Mouse (Mus musculus) limb, embryonic 15.5 days (tissue): ENCODE results near the gene Pde1a. TPM values are rescaled to one million over a fixed set of nuclear protein-coding genes. Genes with fewer than 3 reads are reported as not detected.

ENCODE experiments used
- ATAC-seq: fragments of 200-750 bp; cut with Nextera tagmentation; 2 replicates; pipeline ENCODE4 v1.8.0; 2017; ENCODE audit warnings: low read depth, moderate TSS enrichment; ENCODE audit not compliant: insufficient number of reproducible peaks, low FRiP score, low TSS enrichment
- H3K27ac ChIP-seq: fragments of 300-500 bp; sonication (generic); 2 replicates; pipeline ENCODE4 v1.5.1; 2015; ENCODE audit warnings: moderate library complexity, mild to moderate bottlenecking, inconsistent platforms
- H3K27me3 ChIP-seq: fragments of 300-500 bp; sonication (generic); 2 replicates; pipeline ENCODE4 v1.6.1; 2015; ENCODE audit warnings: inconsistent platforms
- H3K36me3 ChIP-seq: fragments of 300-500 bp; sonication (generic); 2 replicates; pipeline ENCODE4 v1.6.1; 2015; ENCODE audit warnings: inconsistent platforms
- H3K4me1 ChIP-seq: fragments of 300-500 bp; sonication (generic); 2 replicates; pipeline ENCODE4 v1.6.1; 2015; ENCODE audit warnings: inconsistent platforms
- H3K4me2 ChIP-seq: fragments of 300-500 bp; sonication (generic); 2 replicates; pipeline ENCODE4 v1.6.1; 2015; ENCODE audit warnings: mild to moderate bottlenecking, inconsistent platforms
- H3K4me3 ChIP-seq: fragments of 300-500 bp; sonication (generic); 2 replicates; pipeline ENCODE4 v1.5.1; 2015; ENCODE audit warnings: mild to moderate bottlenecking, inconsistent platforms
- H3K9ac ChIP-seq: fragments of 300-500 bp; sonication (generic); 2 replicates; pipeline ENCODE4 v1.6.1; 2015; ENCODE audit warnings: inconsistent platforms
- H3K9me3 ChIP-seq: fragments of 300-500 bp; sonication (generic); 2 replicates; pipeline ENCODE4 v1.6.1; 2016; ENCODE audit warnings: inconsistent platforms
- WGBS: fragments of 180-500 bp; shearing (Covaris S2); methylation state at CpG from one replicate; pipeline ENCODE4 v1.1.7; 2015; 5-methylcytosine and 5-hydroxymethylcytosine counted together
- polyA plus RNA-seq: library from polyadenylated mRNA; unstranded; fragments of >200 nt; fragmentation: Nextera tagmentation; extraction: Ambion mirVana; gene quantifications from 2 replicates; pipeline ENCODE4 v1.2.1, GENCODE M21; 2015

The Pde1a gene
- polyA plus RNA-seq, 1 experiment from 2014 or later, result 4.9 TPM

DNA sequence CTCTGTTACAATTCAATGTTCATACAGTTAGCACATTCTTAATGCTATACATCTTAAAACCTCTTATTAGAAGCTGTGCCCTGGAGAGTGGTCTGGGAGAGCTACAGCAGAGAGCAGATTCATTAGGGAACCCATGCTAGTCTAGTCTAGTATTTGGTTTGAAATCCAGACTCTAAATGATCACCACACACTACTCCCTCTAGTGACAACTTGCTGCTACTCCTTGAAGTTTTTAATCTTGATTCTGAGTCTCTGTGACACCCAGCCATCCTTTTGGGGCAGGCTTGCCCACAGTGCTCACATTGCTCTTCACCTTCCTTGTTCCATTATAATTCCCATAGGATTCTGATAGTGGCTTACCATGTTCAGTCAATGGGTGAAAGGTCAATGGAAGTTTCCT lies 206.9 kb downstream of the Pde1a start:
- H3K9me3 ChIP-seq, result no peaks in the 10 kb centered on the region
- no peaks in the 10 kb centered on the region for H3K4me1 ChIP-seq
- H3K4me3 ChIP-seq, result no peak overlapping the region
- no peaks in the 10 kb centered on the region for H3K27me3 ChIP-seq
- H3K9ac ChIP-seq, result no peak overlapping the region
- H3K27ac ChIP-seq, result no peak overlapping the region
- no peak for ATAC-seq
- no peaks in the 10 kb centered on the region for H3K36me3 ChIP-seq
- no peak overlapping the region for H3K4me2 ChIP-seq

DNA sequence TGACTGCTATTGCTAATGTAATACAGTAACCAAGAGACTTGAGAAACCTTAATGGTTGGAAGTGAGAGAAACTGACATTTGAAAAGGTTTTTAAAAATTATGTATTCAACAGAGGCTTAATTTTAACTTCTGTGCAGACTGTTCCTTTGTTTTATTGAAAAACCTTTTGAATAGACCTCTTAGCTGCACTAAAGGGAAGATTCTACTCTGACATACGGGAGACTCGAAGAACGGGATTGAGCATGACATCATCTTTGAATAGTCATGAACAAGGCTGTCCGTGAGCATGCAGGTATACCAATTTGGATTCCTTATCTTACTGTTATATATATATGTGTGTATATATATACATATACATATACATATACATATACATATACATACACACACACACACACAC lies 207.9 kb downstream of the Pde1a start:
- 97% methylated on average over 4 of the region's 4 CpGs for WGBS
- H3K27me3 ChIP-seq, result no peaks in the 10 kb centered on the region
- ATAC-seq, result no peak
- no peaks in the 10 kb centered on the region for H3K36me3 ChIP-seq
- H3K4me3 ChIP-seq, result no peak overlapping the region
- H3K4me1 ChIP-seq, result no peaks in the 10 kb centered on the region
- H3K27ac ChIP-seq, result no peak overlapping the region
- H3K9ac ChIP-seq, result no peak overlapping the region
- no peak overlapping the region for H3K4me2 ChIP-seq
- no peaks in the 10 kb centered on the region for H3K9me3 ChIP-seq

GRCm38 (mm10) chr2:79920438-79920837 lies 208.8 kb downstream of the Pde1a start:
- Histone ChIP-seq H3K9ac (no peak overlapping the region), H3K27me3 (no peaks in the 10 kb centered on the region), H3K4me2 (no peak overlapping the region), H3K4me1 (no peaks in the 10 kb centered on the region), H3K36me3 (no peaks in the 10 kb centered on the region), H3K4me3 (no peak overlapping the region), H3K9me3 (no peaks in the 10 kb centered on the region), H3K27ac (no peak overlapping the region)
- no peak for ATAC-seq
- WGBS, result 28% methylated on average over 4 of the region's 4 CpGs

- Histone ChIP-seq H3K27ac (no peak overlapping the region), H3K27me3 (no peaks in the 10 kb centered on the region), H3K36me3 (no peaks in the 10 kb centered on the region), H3K9ac (no peak overlapping the region), H3K4me2 (no peak overlapping the region), H3K4me3 (no peak overlapping the region), H3K9me3 (no peaks in the 10 kb centered on the region), H3K4me1 (no peaks in the 10 kb centered on the region)
- WGBS, result 81% methylated on average over 2 of the region's 2 CpGs
- no peak for ATAC-seq
Measured at GRCm38 (mm10) chr2:79901841-79902510, 227.3 kb downstream of the Pde1a start.

DNA sequence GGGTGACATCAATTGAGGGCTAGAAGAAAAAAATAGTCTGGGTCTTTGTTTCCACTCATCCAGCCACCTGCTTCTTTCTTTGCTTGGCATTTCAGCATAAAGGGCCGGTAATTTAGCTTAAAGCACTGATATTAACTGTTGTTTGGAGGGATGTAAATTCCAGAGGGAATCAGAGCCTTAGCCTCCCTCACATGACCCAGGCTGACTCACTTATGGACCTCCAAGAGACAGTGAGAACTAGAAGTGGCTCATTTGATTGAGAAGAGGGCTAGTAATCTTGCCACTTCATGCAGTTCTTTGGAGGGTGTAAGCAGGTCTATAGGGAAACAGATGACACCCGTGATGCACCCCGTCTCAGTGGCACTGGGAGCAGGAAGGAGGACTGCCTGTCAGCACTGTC lies 230.7 kb downstream of the Pde1a start:
- Histone ChIP-seq H3K4me1 (no peaks in the 10 kb centered on the region), H3K4me3 (no peak overlapping the region), H3K4me2 (no peak overlapping the region), H3K27ac (no peak overlapping the region), H3K27me3 (no peaks in the 10 kb centered on the region; the same call in 1 of the 2 replicates), H3K9ac (no peak overlapping the region), H3K36me3 (no peaks in the 10 kb centered on the region), H3K9me3 (no peaks in the 10 kb centered on the region)
- 84% methylated on average over 3 of the region's 3 CpGs for WGBS
- ATAC-seq, result no peak

DNA sequence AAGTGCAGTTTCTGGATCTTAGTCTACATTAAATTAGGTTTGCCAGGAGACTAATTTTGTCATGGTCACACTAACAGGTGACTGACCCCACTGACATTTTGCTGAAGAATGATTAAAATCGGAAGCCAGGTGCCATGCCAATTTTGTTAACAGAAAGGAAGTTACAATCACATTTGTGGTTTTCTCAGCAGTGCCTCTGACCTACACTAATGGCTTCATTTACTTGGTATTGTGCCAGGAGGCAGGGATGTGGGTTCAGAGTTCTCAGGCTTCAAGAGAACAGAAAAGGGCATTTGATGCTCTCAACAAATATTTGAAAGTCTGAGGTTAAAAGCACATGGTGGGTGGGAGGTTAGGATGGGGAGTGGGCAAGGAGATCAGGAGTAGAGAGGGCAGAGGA lies 236.4 kb downstream of the Pde1a start:
- Histone ChIP-seq H3K27ac (no peak overlapping the region), H3K27me3 (no peaks in the 10 kb centered on the region; the same call in 1 of the 2 replicates), H3K4me3 (no peak overlapping the region), H3K36me3 (no peaks in the 10 kb centered on the region), H3K9ac (no peak overlapping the region), H3K4me2 (no peak overlapping the region), H3K9me3 (no peaks in the 10 kb centered on the region), H3K4me1 (no peaks in the 10 kb centered on the region)
- ATAC-seq, result no peak
- WGBS, result 68% methylated on average over 1 of the region's 1 CpGs

- Histone ChIP-seq H3K9me3 (no peaks in the 10 kb centered on the region), H3K27ac (no peak overlapping the region), H3K27me3 (no peaks in the 10 kb centered on the region; the same call in 1 of the 2 replicates), H3K4me3 (no peak overlapping the region), H3K4me2 (no peak overlapping the region), H3K9ac (no peak overlapping the region), H3K4me1 (no peaks in the 10 kb centered on the region), H3K36me3 (no peaks in the 10 kb centered on the region)
- ATAC-seq, result no peak
- WGBS, result 74% methylated on average over 5 of the region's 5 CpGs
Measured at GRCm38 (mm10) chr2:79891760-79892570, 237.3 kb downstream of the Pde1a start.

DNA sequence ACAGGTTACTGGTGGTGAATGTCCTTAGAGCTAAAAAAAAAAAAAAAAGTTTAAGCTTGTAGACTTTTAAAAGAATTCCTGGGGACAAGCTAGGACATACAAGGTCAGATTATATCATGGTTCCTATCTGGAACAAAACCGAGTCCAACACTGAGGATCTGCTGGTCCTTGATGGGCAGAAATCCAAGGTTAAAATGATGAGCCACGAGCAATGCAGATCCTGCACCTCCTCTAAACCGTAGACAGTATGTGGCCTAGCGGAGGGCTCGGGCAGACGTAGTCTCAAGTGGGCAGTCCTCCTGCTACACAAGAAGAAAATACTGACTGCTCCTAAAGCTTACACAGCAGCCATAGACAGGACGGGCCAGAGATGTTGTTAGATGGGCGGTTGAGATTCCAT lies 238.5 kb downstream of the Pde1a start:
- H3K9me3 ChIP-seq, result no peaks in the 10 kb centered on the region
- H3K4me1 ChIP-seq, result no peaks in the 10 kb centered on the region
- ATAC-seq, result no peak
- H3K4me3 ChIP-seq, result no peak overlapping the region
- H3K27ac ChIP-seq, result no peak overlapping the region
- no peak overlapping the region for H3K9ac ChIP-seq
- H3K36me3 ChIP-seq, result no peaks in the 10 kb centered on the region
- H3K4me2 ChIP-seq, result no peak overlapping the region
- 86% methylated on average over 8 of the region's 8 CpGs for WGBS
- no peaks in the 10 kb centered on the region; the same call in 1 of the 2 replicates for H3K27me3 ChIP-seq

DNA sequence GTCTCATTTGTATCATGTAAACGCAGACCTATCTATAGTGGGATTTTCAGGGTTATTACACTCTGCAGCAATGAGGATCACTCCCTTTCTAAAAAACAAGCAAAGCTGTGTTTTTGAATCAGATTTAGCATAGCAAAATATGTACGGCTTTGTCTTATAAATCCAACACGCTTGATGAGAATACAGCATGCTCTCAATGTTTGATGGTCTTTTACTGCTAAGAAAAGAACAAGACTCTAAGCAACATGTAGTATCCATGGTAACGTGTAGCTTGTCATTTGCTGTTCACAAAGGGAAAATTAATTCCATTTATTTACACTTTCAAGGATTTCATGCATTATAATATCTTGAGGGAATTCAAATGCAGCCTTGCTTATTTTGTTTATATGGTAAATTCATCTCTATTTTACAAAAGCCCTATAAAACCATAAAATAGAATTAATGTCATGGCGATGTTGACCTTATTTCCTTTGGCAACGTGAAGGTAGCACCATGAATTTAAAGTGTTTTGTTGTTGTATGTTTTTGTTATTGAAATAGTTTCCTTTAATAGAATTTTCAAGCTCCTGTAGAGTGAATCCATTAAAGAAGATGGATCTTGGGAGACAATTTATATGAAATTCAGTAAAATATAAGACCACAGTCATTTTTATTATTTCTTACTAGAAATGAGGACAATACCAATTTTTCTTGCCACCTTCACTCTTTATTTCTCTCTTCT lies 245.5 kb downstream of the Pde1a start:
- Histone ChIP-seq H3K4me2 (no peak overlapping the region), H3K27ac (no peak overlapping the region), H3K4me1 (no peaks in the 10 kb centered on the region), H3K9me3 (no peaks in the 10 kb centered on the region), H3K9ac (no peak overlapping the region), H3K36me3 (no peaks in the 10 kb centered on the region), H3K4me3 (no peak overlapping the region), H3K27me3 (no peaks in the 10 kb centered on the region)
- WGBS, result 87% methylated on average over 6 of the region's 6 CpGs
- ATAC-seq, result no peak

DNA sequence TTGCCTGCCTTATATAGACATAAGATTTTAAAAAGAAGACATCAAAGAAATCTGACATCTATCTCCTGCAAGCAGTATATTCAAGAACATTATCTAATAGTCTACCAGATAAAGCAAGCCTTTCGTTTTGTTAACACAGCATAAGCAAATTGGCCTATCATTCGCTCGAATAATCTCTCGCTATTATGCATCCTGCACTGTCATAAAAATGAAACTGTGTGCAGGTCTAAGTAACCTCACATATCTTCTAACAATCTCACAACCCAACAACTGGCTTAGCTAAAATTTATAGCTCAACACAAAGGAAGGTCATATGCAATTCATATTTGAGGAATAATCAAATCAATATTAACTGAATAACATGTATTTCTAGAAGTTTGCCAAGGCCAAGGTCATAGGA lies 246.0 kb downstream of the Pde1a start:
- WGBS, result 92% methylated on average over 4 of the region's 4 CpGs
- Histone ChIP-seq H3K9me3 (no peaks in the 10 kb centered on the region), H3K36me3 (no peaks in the 10 kb centered on the region), H3K4me3 (no peak overlapping the region), H3K4me2 (no peak overlapping the region), H3K27ac (no peak overlapping the region), H3K27me3 (no peaks in the 10 kb centered on the region), H3K4me1 (no peaks in the 10 kb centered on the region), H3K9ac (no peak overlapping the region)
- ATAC-seq, result no peak

- Histone ChIP-seq H3K36me3 (no peaks in the 10 kb centered on the region), H3K4me1 (no peaks in the 10 kb centered on the region), H3K27me3 (0 out of 2 replicates have a peak, but pooled peaks cover 4% of the 10 kb centered on the region), H3K9me3 (no peaks in the 10 kb centered on the region), H3K9ac (no peak overlapping the region), H3K4me2 (no peak overlapping the region), H3K4me3 (no peak overlapping the region), H3K27ac (no peak overlapping the region)
- WGBS, result 38% methylated on average over 9 of the region's 9 CpGs
- no peak for ATAC-seq
Measured at GRCm38 (mm10) chr2:79865275-79865999, 263.8 kb downstream of the Pde1a start.
